Mouse (Mus musculus) embryonic facial prominence, embryonic 11.5 days (tissue): Measurements from ENCODE around the gene Unc79. TPM values are rescaled to one million over a fixed set of nuclear protein-coding genes. Genes with fewer than 3 reads are reported as not detected.

Experiments
- ATAC-seq: fragments of 200-750 bp; cut with Nextera tagmentation; replicated peaks from 2 replicates; pipeline ENCODE4 v1.8.0; 2017; ENCODE audit warnings: low read depth; ENCODE audit not compliant: insufficient number of reproducible peaks, low FRiP score, low TSS enrichment
- DNase-seq: peaks from one replicate; pipeline ENCODE4 v3.0.0-alpha.2; 2015; ENCODE audit warnings: low spot score
- H3K27ac ChIP-seq: fragments of 300-500 bp; sonication (generic); replicated peaks from 2 replicates; pipeline ENCODE4 v1.5.1; 2014; ENCODE audit warnings: mild to moderate bottlenecking, low read depth, low read length, control low read depth
- H3K27me3 ChIP-seq: fragments of 300-500 bp; sonication (generic); 2 replicates; pipeline ENCODE4 v1.6.1; 2014; ENCODE audit warnings: mild to moderate bottlenecking, low read length, moderate library complexity, mixed read lengths; ENCODE audit not compliant: control insufficient read depth, insufficient read depth
- H3K36me3 ChIP-seq: fragments of 300-500 bp; sonication (generic); replicated peaks from 2 replicates; pipeline ENCODE4 v1.6.1; 2014; ENCODE audit warnings: low read depth, mild to moderate bottlenecking, low read length, moderate library complexity, mixed read lengths; ENCODE audit not compliant: control insufficient read depth, insufficient read depth
- H3K4me1 ChIP-seq: fragments of 300-500 bp; sonication (generic); 2 replicates; pipeline ENCODE4 v1.6.1; 2014; ENCODE audit warnings: low read length, mixed read lengths; ENCODE audit not compliant: control insufficient read depth, insufficient read depth
- H3K4me2 ChIP-seq: fragments of 300-500 bp; sonication (generic); 2 replicates; pipeline ENCODE4 v1.6.1; 2014; ENCODE audit warnings: low read depth, mild to moderate bottlenecking, control low read depth, low read length, moderate library complexity
- H3K4me3 ChIP-seq: fragments of 300-500 bp; sonication (generic); 2 replicates; pipeline ENCODE4 v1.5.1; 2014; ENCODE audit warnings: low read depth, low read length, control low read depth
- H3K9ac ChIP-seq: fragments of 300-500 bp; sonication (generic); replicated peaks from 2 replicates; pipeline ENCODE4 v1.6.1; 2014; ENCODE audit warnings: mild to moderate bottlenecking, control low read depth, low read length
- H3K9me3 ChIP-seq: fragments of 300-500 bp; sonication (generic); replicated peaks from 2 replicates; pipeline ENCODE4 v1.6.1; 2016; ENCODE audit warnings: mild to moderate bottlenecking, low read length, inconsistent platforms, mixed read lengths; ENCODE audit not compliant: control insufficient read depth
- WGBS: fragments of 180-500 bp; shearing (Covaris S2); extraction: QIAGEN DNeasy Blood & Tissue Kit; methylation state at CpG from one replicate; pipeline ENCODE4 v1.1.7; 2014; 5-methylcytosine and 5-hydroxymethylcytosine counted together
- polyA plus RNA-seq: library from polyadenylated mRNA; unstranded; fragments of >200 nt; fragmentation: Nextera tagmentation; extraction: Ambion mirVana; gene quantifications from 2 replicates; pipeline ENCODE4 v1.2.1, GENCODE M21; 2014

The Unc79 gene
- polyA plus RNA-seq, 1 experiment from 2014 or later, result 0.46 TPM

GRCm38 (mm10) chr12:103131419-103131818, 182.8 kb downstream of the Unc79 start:
- ATAC-seq (no peak), DNase-seq (no peak)
- H3K9me3 ChIP-seq, result no peaks in the 10 kb centered on the region
- H3K4me3 ChIP-seq, result no peak overlapping the region
- no peak overlapping the region for H3K9ac ChIP-seq
- H3K4me2 ChIP-seq, result no peak overlapping the region
- H3K36me3 ChIP-seq, result no peaks in the 10 kb centered on the region
- no peaks in the 10 kb centered on the region for H3K4me1 ChIP-seq
- H3K27me3 ChIP-seq, result no peaks in the 10 kb centered on the region
- H3K27ac ChIP-seq, result no peak overlapping the region
- WGBS, result 69% methylated on average over 6 of the region's 6 CpGs

- no peak overlapping the region for H3K27ac ChIP-seq
Observed at GRCm38 (mm10) chr12:103142550-103143010, 193.9 kb downstream of the Unc79 start.

GRCm38 (mm10) chr12:103143798-103144565, 195.3 kb downstream of the Unc79 start:
- Histone ChIP-seq H3K36me3 (no peaks in the 10 kb centered on the region), H3K4me2 (no peak overlapping the region), H3K9ac (no peak overlapping the region), H3K27ac (no peak overlapping the region), H3K9me3 (no peaks in the 10 kb centered on the region), H3K27me3 (no peaks in the 10 kb centered on the region), H3K4me1 (no peaks in the 10 kb centered on the region), H3K4me3 (no peak overlapping the region)
- peak; percentile 82 for DNase-seq
- WGBS, result 28% methylated on average over 9 of the region's 9 CpGs
- no peak for ATAC-seq

More at GRCm38 (mm10) chr12:103142550-103143010, 193.9 kb downstream of the Unc79 start:
- Histone ChIP-seq H3K9me3 (no peaks in the 10 kb centered on the region), H3K4me1 (no peaks in the 10 kb centered on the region), H3K27me3 (no peaks in the 10 kb centered on the region), H3K4me2 (no peak overlapping the region), H3K9ac (no peak overlapping the region), H3K36me3 (no peaks in the 10 kb centered on the region), H3K4me3 (no peak overlapping the region)
- ATAC-seq (no peak), DNase-seq (peak; percentile 92)
- 65% methylated on average over 9 of the region's 9 CpGs for WGBS

- Histone ChIP-seq H3K27ac (no peak overlapping the region), H3K27me3 (no peaks in the 10 kb centered on the region), H3K4me1 (no peaks in the 10 kb centered on the region), H3K4me2 (no peak overlapping the region), H3K4me3 (no peak overlapping the region), H3K9ac (no peak overlapping the region), H3K9me3 (no peaks in the 10 kb centered on the region), H3K36me3 (no peaks in the 10 kb centered on the region)
- 75% methylated on average over 2 of the region's 2 CpGs for WGBS
- DNase-seq, result no peak
- no peak for ATAC-seq
Observed at GRCm38 (mm10) chr12:103150247-103150646, 201.6 kb downstream of the Unc79 start.

GRCm38 (mm10) chr12:103154927-103155326, 206.3 kb downstream of the Unc79 start:
- Histone ChIP-seq H3K4me3 (no peak overlapping the region), H3K9me3 (no peaks in the 10 kb centered on the region), H3K4me1 (no peaks in the 10 kb centered on the region; the same call in 1 of the 2 replicates), H3K9ac (no peak overlapping the region), H3K36me3 (no peaks in the 10 kb centered on the region), H3K27ac (no peak overlapping the region), H3K4me2 (no peak overlapping the region), H3K27me3 (no peaks in the 10 kb centered on the region)
- ATAC-seq (no peak), DNase-seq (no peak)
- WGBS, result 67% methylated on average over 2 of the region's 2 CpGs

- ATAC-seq (no peak), DNase-seq (peak; percentile 31)
- H3K27ac ChIP-seq, result no peak overlapping the region
- H3K4me3 ChIP-seq, result no peak overlapping the region
- H3K4me1 ChIP-seq, result no peaks in the 10 kb centered on the region; the same call in 1 of the 2 replicates
- H3K36me3 ChIP-seq, result no peaks in the 10 kb centered on the region
- H3K9ac ChIP-seq, result no peak overlapping the region
- no peak overlapping the region for H3K4me2 ChIP-seq
- H3K27me3 ChIP-seq, result no peaks in the 10 kb centered on the region
- WGBS, result 59% methylated on average over 3 of the region's 3 CpGs
- H3K9me3 ChIP-seq, result no peaks in the 10 kb centered on the region
Observed at GRCm38 (mm10) chr12:103155406-103155805, 206.7 kb downstream of the Unc79 start.

- no peak overlapping the region for H3K9ac ChIP-seq
- DNase-seq (peak; percentile 43), ATAC-seq (no peak)
- H3K36me3 ChIP-seq, result no peaks in the 10 kb centered on the region
- H3K9me3 ChIP-seq, result no peaks in the 10 kb centered on the region
- H3K27me3 ChIP-seq, result no peaks in the 10 kb centered on the region
- H3K27ac ChIP-seq, result no peak overlapping the region
- no peaks in the 10 kb centered on the region; the same call in 1 of the 2 replicates for H3K4me1 ChIP-seq
- no peak overlapping the region for H3K4me2 ChIP-seq
- WGBS, result 63% methylated on average over 18 of the region's 18 CpGs
- H3K4me3 ChIP-seq, result no peak overlapping the region
Observed at GRCm38 (mm10) chr12:103157129-103157910, 208.7 kb downstream of the Unc79 start.

- H3K4me1 ChIP-seq, result no peaks in the 10 kb centered on the region; the same call in 1 of the 2 replicates
- H3K36me3 ChIP-seq, result no peaks in the 10 kb centered on the region
- H3K27ac ChIP-seq, result no peak overlapping the region
- DNase-seq (no peak), ATAC-seq (no peak)
- H3K4me2 ChIP-seq, result no peak overlapping the region
- WGBS, result 67% methylated on average over 8 of the region's 8 CpGs
- no peaks in the 10 kb centered on the region for H3K9me3 ChIP-seq
- no peak overlapping the region for H3K9ac ChIP-seq
- no peak overlapping the region for H3K4me3 ChIP-seq
- H3K27me3 ChIP-seq, result no peaks in the 10 kb centered on the region
Observed at GRCm38 (mm10) chr12:103159016-103159415, 210.4 kb downstream of the Unc79 start.
